16 mouse cellular contexts compared by ENCODE assay signal in genomic region chr7:97108119-97108518, GRCm38 (mm10).
"Had no signal": no experiment of that assay in that cellular context is flagged by ENCODE, and none has a peak within 500 bp of the region (broad histone marks: within the 10 kb centered on the region; RNA-seq: fewer than 3 reads in every experiment).

No protein-coding gene starts in this region.

- H3K9ac ChIP-seq: lung, embryonic 14.5 days; midbrain, embryonic 12.5 days; neural tube, embryonic 12.5 days; stomach, embryonic 15.5 days had no signal

- H3K9me3 ChIP-seq: megakaryocyte, embryonic 14.5 days; midbrain, embryonic 12.5 days; neural tube, embryonic 12.5 days; stomach, embryonic 15.5 days had no signal

- H3K27ac ChIP-seq: macrophage; midbrain, embryonic 12.5 days; neural tube, embryonic 12.5 days; stomach, embryonic 15.5 days; stomach, postnatal 0 days had no signal

- DNase-seq: lung, adult 18-20 months; lung, embryonic 14.5 days; lung, postnatal 14 days; lung, postnatal 36 days; midbrain, embryonic 14.5 days; right cerebral cortex, postnatal 14 days; thymus, adult 2 months; thymus, postnatal 25 days; thymus, postnatal 4 days had no signal

- H3K36me3 ChIP-seq: midbrain, embryonic 12.5 days; neural tube, embryonic 12.5 days; stomach, embryonic 15.5 days had no signal

- H3K4me3 ChIP-seq: megakaryocyte, embryonic 14.5 days; midbrain, embryonic 12.5 days; neural tube, embryonic 12.5 days; stomach, embryonic 15.5 days had no signal

- H3K27me3 ChIP-seq: megakaryocyte, embryonic 14.5 days; midbrain, embryonic 12.5 days; neural tube, embryonic 12.5 days; stomach, embryonic 15.5 days had no signal

- H3K4me2 ChIP-seq: lung, embryonic 14.5 days; midbrain, embryonic 12.5 days; neural tube, embryonic 12.5 days; stomach, embryonic 15.5 days had no signal

- H3K4me1 ChIP-seq: midbrain, embryonic 12.5 days; neural tube, embryonic 12.5 days; stomach, embryonic 15.5 days had no signal

- ATAC-seq: midbrain, embryonic 16.5 days had no signal
